Mouse (Mus musculus): ENCODE results near the gene Sh3d19.
"Not testable (repeated sequence)": the region's sequence is repeated elsewhere in the genome, so short reads cannot be mapped to it uniquely, and the experiment has no call there.

Sh3d19 gene

DNA sequence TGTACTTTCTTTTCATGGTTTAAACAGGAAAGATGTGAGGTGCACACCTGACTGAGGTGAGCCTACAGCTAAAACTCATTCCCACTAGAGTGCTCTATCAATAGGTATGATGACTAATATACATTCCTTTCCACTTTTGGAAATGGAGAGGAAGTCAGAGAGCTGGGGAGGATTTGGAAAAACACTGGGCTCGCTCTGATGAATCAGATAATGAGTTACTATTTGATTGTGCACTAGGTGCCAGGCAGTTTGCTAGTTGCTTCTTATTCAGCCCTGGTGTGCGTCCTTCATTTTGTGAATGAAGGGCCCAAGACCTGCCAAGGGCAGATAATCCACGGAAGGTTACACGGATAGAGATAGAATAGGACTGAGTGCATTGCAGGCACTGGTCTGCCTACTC, 9.1 kb downstream of the Sh3d19 start:
- no peak for DNase-seq (ENCODE audit: low read depth, low spot score)

DNA sequence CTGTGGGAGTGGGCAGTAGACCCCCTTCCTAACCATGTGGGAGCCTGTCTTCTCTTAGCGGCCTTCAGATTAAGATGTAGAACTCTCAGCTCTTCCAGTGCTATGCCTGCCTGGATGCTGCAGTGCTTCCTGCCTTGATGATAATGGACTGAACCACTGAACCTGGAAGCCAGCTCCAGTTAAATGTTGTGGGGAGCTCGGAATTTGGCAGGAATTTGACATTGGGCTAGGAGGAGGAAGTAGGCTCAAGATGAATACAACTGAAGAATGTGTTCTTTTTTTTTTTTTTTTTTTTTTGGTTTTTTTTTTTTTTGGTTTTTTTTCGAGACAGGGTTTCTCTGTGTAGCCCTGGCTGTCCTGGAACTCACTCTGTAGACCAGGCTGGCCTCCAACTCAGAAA, 10.9 kb downstream of the Sh3d19 start:
- not testable (repeated sequence) for DNase-seq (ENCODE audit: low read depth, low spot score)

DNA sequence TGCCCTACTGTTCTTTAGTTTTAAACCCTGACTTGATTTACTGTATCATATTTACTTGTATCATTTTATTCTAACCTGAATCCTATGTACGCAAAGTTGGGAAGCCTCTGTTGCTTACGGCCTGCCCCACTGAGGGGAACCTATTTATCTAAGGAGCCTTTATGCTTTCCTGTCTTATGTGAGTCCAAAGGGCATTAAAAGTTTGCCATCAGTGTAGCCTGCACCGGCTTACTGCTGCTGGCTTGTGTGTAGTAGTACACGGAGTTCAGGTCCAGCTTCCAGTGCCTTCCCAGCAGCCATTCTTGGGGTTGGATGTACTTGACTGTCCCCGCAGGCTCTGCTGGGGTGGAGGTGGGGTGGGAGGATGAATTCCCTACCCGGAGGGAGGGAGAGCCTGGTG, 13.6 kb downstream of the Sh3d19 start:
- DNase-seq (ENCODE audit: low read depth, low spot score): no peak

DNA sequence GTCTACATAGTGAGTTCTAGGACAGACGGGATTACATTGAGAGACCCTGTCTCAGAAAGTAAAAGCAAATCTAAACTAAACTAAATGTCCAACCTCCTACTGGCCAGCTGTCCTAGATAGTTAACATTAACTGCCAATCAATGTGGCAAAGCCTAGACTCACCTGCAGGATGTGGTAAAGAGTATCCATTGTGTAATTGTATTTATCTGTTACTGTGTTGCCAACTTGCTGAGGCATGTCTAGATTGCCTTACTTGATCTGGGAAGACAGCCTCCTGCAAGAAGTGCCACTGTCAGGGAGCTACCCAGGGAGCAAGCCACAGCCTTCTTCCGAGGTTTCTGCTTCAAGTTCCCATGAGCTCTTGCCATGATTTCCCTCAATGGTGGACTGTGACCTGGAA, 16.3 kb downstream of the Sh3d19 start:
- DNase-seq (ENCODE audit: low read depth, low spot score): no peak

DNA sequence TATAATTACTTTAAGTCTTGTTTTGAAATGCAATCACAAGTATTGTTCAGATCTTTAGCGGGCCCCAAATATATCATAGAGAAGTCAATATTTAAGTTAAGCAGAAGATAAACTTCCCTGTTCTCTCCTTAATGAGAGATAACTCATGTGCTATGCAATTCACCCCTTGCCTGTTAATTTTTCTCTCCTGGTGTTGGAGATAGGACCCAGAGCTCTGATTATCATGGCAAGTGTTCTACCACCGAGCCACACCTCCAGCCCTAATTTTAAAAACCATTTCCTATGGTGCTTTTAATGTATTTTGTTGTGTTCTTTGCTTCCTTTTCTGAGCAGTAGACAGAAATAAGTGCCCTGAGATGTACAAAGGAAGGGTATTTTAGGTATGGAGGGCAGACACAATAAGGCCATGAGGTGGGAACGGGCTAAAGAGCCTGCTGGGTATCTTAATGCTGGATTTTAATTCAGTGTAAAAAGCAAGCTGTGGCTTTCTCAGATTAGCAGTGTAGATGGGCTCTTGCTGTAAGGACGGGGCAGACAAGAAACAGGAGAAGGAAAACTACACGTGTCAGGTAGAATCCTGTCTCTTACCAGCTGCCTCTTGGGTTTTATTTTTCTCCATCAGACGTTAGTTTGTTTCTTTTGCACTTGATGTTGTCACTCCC, 20.4 kb downstream of the Sh3d19 start:
- DNase-seq (ENCODE audit: low read depth, low spot score): no peak

DNA sequence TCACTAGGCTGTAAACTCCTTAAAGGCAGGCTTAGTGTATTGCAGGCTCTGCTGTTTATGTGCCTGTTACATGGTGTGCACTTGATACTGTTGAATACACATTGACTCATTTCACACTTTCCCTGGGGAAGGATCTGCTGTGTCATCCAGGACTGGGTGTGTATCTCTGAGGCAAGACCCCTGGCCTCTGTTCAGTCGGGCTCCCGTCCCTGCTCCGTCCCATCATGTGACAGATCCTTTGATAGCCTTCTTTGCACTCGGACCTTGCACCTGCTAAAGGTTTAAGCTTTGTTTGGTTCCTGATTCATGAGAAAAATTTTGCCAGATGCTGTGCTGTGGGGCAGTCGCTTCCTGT, 20.9 kb downstream of the Sh3d19 start:
- DNase-seq (ENCODE audit: low read depth, low spot score): no peak

DNA sequence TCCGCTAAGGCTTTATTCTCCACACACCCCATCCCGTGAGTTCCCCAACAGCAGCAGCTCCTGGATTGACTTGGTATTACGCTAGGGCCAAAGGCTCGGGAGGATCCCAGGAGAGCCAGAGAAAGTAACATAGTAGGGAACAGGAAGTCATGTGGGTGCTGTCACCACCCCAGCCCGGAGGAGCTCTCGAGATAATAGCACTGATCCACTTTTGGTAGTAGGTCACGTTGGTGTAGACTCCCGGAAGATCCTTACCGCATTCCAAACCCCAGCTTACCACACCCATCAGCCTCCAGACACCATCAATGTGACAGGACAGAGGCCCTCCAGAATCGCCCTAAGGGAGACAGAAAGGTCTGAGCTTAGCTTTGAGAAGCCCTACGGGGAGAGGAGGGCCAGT, 22.8 kb downstream of the Sh3d19 start:
- DNase-seq (ENCODE audit: low read depth, low spot score): no peak

DNA sequence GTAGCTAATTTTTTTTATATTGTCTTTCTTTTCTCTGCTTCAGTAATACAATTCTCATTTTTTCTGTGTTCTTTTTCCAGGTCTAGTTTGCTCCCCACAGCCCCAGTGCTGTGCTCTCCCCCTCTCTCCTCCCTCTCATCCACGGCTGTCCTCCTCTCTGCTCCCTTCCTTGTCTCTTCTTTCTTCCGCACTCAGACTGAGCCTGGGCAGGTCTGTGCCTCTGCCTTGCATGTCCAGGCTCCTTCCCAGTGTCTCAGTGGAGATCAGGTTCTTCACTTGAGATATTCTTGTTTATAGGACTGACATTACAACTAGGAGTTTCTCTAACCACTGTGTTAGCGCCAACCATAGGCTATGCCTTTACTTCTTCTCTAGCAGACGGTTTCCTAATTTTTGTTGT, 23.7 kb downstream of the Sh3d19 start:
- DNase-seq (ENCODE audit: low read depth, low spot score): no peak

DNA sequence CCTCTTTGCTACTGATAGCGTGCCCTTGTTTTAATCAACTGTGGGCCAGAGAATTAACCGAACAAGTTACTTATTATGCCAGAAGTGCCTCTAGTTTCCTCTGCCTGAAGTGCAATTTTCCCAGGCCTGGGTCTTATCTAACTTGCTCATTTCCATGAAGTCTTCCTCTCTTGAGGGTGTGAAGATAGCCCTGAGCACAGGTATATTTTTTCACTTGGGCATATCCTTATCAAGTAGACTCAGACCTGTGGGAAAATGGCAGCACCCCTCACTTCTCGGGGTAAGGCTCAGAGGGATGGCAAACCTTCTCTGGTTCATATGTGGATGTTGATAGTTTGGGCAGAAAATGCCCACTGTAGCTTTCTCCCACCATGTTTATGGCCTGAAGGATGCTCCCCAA, 30.4 kb downstream of the Sh3d19 start:
- no peak for DNase-seq (ENCODE audit: low read depth, low spot score)

DNA sequence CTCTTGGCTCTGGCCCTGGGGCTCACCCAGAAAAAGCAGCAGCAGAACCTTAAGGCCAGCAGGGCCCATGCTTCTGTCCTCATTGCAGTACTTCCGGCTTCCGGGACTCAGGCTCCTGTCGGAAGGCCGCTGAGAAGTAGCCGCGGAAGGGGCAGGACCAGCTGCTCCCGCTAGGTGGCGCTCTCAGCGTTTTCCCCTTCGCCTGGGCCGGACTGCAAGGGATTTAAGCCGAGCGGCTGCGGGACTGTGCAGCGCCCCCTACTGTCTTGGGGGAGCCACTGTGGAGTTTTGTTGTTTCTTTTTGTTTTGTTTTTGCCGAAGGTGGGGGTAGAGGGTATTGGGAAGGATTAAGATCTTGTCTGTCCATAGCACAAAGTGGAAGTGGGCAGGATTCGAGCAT, 31.5 kb downstream of the Sh3d19 start, which contains the start of gene Prss48:
TSS of gene Prss48 (minus strand) at position 69 of the 400 bp plus-strand sequence.
- DNase-seq (ENCODE audit: low read depth, low spot score): no peak

DNA sequence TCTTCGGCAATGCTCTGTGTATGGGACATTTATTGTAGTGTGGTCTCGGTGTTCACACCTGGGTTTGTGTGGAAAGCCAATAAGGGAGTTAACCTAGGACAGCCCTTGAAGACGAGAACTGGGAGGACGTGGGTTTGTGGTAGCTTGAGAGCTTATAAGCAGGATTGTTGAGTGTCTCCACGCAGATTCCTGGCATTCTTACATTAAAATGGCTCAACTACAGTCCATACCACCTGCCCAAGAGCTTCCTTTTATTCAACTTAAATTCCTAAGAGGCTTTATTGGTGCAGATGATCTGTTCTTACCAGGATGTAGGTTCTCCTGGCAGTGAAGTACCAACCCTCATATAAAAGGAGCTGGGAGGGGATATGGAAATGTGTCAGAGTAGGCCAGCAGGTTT, 32.0 kb downstream of the Sh3d19 start:
- no peak for DNase-seq (ENCODE audit: low read depth, low spot score)

DNA sequence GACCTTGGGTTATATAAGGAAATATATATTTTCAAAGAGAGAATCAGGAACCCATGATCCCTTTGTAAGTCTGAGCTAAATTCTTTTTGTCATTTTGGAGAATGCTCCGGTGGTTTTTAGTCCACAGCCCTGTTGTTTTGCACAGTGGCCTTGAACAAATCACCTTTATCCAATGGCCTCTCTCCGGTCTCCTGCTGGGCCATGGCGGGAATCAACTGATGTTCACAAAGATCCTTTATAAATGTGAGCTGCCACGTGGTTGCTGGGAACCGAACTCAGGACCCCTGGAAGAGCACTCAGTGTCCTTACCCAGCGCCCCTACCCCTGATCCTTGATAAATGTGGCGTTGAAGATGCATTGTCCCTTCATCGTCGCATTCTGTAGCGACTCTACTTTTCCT, 33.8 kb downstream of the Sh3d19 start:
- DNase-seq (ENCODE audit: low read depth, low spot score): no peak

DNA sequence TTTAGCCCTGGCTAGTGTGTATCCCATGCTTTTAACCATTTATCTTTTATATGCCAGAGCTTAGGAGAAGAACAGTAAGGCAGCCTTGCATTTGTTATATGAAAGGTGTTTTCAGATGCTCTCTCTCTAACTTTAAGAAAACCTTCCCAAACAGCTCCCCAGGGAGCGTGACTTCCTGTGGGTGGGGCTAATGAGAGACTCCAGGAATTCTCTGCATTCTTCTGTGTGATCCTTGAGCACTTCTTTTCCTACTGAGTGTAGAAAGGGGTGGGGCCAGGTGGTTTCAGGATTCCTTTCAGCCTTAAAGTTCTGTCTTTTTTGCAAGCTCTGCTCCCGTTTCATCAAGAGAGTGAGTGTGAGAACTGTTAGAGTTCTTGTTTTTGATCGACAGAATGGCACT, 39.7 kb downstream of the Sh3d19 start:
- DNase-seq (ENCODE audit: low read depth, low spot score): no peak

DNA sequence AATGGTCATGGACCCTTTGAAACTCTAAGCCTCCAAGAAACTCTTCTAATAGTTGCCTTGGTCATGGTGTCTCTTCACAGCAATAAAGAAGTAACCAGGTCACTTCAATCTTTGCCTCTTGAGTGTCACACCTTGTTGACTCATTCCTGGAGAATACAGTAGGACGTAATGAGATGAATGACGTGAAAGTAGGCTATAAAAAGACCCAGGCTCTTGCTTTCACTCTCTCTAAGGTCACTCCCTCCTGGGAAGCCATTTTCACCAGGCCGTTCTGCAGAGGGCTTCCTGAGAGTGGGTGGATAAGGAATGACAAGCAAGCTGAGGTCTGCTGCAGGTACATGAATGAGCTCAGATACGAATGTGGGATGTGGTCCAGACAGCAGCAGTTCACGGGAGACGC, 40.5 kb downstream of the Sh3d19 start:
- no peak for DNase-seq (ENCODE audit: low read depth, low spot score)

DNA sequence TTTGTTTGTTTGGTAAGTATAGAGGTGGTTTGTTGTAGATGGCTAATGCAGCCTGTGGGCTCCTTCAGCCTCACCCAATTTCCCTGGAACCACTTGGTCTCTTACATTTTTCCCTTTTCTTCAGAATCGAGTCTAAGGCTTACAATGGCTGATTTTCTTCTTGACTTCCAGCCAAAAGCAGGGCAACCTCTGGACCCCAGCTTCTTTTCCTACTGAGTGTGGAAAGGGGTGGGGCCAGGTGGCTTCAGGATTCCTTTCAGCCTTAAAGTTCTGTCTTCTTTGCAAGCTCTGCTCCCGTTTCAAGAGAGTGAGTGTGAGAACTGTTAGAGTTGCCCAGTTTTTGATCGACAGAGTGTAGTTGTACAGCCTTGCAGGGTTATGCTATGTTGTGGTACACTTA, 40.9 kb downstream of the Sh3d19 start:
- DNase-seq (ENCODE audit: low read depth, low spot score): no peak

DNA sequence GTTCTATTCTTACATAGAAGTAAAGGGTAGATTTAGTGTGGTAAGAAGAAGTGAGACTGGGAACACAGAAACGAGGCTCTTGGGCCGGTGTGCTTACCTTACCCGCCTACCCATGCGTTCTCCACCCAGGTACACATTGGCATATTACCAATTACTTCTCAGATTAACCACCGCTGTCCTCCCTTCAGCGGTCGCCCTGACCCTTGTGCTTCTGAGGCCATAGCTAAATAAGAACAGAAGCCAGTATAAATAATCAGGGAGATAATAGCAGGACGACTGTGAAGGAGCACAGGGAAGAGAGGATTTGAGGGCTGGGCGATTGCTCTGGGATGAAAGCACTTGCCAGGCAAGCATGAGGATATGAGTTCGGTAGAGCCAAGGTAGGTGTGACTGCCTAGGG, 42.9 kb downstream of the Sh3d19 start:
- no peak for DNase-seq (ENCODE audit: low read depth, low spot score)

DNA sequence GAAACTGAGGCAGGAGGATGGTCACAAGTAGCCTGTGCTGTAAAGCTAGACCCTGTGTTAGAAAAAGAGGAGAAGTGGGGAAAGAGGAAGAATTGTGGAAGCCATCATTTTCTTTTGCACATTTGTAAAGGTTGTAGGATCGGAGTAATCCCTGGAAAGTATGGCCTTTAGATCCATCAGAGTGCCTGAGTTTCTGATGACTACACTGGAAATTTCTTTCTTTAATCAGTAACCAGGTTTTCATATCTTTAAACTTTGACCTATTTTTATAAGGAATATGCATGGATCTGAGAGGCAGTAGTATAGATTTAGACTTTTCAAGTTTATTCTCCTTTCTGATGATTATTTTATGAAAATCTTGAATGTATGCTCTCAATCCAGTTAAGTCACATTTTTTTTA, 46.1 kb downstream of the Sh3d19 start:
- DNase-seq (ENCODE audit: low read depth, low spot score): no peak

DNA sequence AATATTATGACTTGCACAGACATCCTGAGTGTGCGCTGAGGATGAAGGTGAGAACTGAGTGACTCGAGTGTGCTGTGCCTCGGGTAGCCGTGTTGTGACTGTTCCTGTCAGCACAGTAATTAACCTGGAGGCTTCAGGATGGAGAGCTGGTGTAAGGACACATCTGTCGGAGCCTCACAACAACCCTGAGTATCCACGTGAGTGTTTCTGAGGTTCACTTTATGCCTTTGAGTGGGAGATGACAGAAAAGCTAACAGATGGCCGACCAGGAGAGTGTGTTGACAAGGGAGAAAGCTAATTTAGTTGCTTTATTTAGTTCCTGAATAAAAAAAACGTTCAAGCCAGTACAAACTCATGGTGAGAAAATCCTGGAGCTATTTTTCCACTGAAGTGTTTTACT, 46.6 kb downstream of the Sh3d19 start:
- no peak for DNase-seq (ENCODE audit: low read depth, low spot score)

DNA sequence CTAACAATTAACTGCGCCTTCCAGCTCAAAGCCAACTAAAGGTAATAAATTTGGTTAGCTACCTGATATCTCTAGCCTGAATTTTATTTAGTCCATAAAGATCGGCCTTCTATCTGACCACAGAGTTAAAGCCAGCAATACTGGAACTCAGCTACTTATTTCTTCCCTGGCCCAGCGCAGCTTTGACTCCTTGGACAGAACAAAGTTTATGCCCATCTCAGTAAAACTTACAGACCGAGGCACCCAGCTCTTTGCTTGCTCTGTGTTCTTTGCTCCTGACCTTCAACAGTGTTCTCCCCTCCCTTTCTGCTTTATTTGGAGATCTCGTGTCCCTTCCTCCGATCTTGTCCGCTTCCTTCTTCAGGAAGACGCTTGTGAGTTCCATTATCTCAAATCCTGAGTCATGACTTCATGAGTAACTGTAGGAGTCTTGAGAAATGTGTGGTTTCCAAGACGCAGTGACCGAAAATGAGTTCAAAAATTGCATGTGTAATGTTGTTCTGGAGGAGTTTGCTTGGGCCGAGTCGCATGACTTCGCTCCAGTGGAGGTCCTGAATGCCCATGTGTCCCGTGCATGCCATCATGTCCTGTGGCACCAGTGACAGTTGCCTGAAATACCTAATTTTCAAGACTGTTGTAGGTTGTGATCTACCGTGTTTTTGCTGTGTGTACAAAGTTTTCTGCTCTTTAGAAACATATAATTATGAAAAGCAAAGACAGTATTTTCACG, 50.2 kb downstream of the Sh3d19 start:
- no peak for DNase-seq (ENCODE audit: low read depth, low spot score)

DNA sequence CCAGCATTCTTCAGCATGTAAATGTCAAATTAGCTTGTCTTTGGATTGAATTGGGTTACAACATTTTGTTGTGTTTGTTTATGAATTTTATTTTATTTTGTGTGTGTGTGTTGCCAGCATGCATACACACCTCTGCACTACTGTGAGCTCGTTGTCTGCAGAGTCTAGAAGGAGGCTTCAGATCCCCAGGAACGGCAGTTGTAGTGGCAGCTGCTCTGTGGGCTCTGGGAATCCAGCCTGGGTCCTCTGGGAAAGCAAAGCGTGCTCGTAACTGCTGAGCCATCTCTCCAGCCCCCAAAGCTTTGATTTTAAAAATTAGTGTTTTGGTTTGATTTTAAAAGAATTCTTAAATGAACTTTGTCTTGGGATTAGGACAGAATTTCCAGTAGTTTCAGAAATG, 50.7 kb downstream of the Sh3d19 start:
- no peak for DNase-seq (ENCODE audit: low read depth, low spot score)

DNA sequence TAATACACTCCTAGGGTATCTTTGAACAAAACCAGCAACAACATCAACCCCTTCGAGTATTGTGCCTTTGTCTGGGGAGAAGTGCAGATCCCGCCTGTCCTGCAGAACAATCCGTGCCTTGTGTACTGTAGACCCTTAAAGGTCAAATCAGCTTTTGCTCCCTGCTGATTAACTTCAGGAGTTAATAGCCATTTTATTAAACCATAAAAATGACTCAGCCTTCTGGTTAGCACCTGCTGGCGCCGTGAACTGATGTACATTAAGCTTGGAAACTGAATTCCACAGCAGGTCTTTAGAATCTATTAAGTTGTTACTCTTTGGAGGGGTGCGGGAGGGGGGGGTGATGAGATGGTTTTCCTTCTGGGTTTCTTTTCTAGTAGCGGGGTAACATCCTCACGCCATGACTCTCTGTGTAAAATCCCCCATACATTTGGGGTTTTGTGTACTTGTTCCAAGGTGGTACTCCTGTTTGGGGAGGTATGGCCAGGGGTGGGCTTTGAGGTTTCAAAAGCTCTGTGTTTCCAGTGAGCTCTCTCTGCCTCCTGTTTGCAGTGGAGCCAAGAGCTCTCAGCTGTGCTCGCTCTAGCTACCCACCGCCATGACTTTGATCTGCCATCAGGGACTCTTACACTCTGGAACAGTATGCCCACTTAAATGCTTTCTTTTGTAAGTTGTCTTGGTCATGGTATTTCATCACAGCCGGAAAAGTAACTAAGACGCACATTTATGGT, 53.3 kb downstream of the Sh3d19 start:
- DNase-seq (ENCODE audit: low read depth, low spot score): no peak

DNA sequence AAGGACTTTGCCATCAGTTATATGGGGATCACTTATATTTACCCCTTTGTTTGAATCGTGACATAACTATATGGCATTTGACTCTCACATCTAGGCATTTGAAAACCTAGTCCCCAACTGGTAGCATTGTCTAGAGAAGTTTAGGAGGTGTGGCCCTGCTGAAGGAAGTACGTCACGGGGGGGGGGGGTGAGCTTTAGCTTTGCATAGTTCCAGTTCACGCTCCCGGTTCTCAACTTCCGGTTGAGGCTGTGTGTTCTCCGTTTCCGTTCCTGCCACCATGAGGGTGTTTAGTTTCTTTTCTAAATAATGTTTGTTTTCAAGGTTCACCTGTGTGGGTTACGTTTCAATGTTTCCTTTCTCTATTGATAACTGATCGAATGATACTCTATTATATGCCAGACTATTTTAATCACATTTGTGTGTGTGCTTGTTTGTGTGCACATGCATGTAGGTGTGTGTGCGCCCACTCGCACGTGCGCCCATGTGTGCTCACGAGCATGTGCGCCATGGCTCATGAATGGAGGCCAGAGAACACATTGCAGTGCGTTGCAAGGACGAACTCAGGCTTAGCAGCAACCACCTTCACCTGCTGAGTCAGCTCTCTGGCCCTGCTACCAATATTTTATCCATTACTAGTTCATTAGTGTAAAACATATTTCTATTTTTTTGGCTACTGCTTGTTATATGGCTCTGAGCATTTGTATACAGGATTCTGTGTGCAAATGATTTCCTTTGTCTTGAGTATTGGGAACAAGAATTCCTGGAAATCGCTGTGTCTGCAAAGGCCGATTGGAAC, 54.6 kb downstream of the Sh3d19 start:
- no peak for DNase-seq (ENCODE audit: low read depth, low spot score)
